Mouse (Mus musculus) cerebellum, adult 2 months (tissue): ENCODE results near the gene Anapc16.

Experiments used
- CTCF ChIP-seq: fragments of 200-500 bp; IDR thresholded peaks from 2 replicates; pipeline ENCODE4 v1.5.1; 2011; ENCODE audit warnings: low read depth, mild to moderate bottlenecking, control low read depth, low read length, moderate library complexity, borderline replicate concordance; ENCODE audit not compliant: insufficient read depth
- POLR2A ChIP-seq: fragments of 200-500 bp; IDR thresholded peaks from 2 replicates; pipeline ENCODE4 v1.6.1; 2011; ENCODE audit warnings: low read length, control low read depth, borderline replicate concordance; ENCODE audit not compliant: insufficient read depth

DNA sequence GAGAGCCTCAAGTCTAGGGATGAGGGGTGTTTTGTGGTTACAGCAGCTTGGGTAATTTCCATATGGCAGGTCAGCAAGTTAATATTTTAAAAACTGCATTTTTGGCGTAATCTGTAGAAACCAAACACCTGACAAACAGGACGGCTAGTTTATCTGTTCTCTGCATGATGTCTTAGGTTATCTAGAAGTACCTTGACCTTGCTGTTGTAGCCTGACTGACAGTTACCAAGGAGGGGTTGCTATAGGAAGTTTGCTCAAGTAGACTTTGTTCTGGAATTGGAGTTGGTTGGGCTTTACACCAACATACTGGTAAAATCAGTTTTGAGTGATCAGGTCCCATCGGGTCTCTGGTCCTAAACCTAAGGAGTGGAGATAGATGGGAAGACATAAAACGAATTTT lies 32.8 kb upstream of the Anapc16 start:
- TF ChIP-seq CTCF = no peak
- no peak for TF ChIP-seq POLR2A
